Mouse (Mus musculus): Measurements from ENCODE around the gene Evc2.

GRCm38 (mm10) chr5:37298370-37298769, 39.9 kb upstream of the Evc2 start:
- TF ChIP-seq HCFC1 (IDR thresholded peaks at IDR 0.05; ENCODE audit: borderline replicate concordance, insufficient read depth, low read length) (no peak), ZC3H11A (IDR thresholded peaks at IDR 0.05; ENCODE audit: borderline replicate concordance, low read depth, low read length) (peak; percentile 77; the same call in 1 of the 2 replicates), ZNF384 (IDR thresholded peaks at IDR 0.05; ENCODE audit: low read depth, low read length) (no peak), MAFK (IDR thresholded peaks at IDR 0.05; ENCODE audit: insufficient read depth, low read depth, low read length) (no peak), CHD2 (IDR thresholded peaks at IDR 0.05; ENCODE audit: low read depth, low read length) (no peak)

All from ES-E14 (cell line).